Mouse (Mus musculus) telencephalon, adult 2 months (tissue): Measurements from ENCODE around the gene Med16.
A peak's percentile ranks its signal among the peaks of the same experiment; 100 is the strongest.
"Not testable (repeated sequence)": the region's sequence is repeated elsewhere in the genome, so short reads cannot be mapped to it uniquely, and the experiment has no call there.

Experiments used
- DNase-seq: peaks from one replicate; pipeline ENCODE4 v3.0.0-alpha.2; 2011; ENCODE audit warnings: low read depth, low spot score

Med16 gene

GRCm38 (mm10) chr10:79917532-79918100 lies 8.9 kb upstream of the Med16 start:
- no peak for DNase-seq

GRCm38 (mm10) chr10:79916808-79917531 lies 8.2 kb upstream of the Med16 start, which contains the start of gene Kiss1r:
Gene Kiss1r (plus strand): TSS chr10:79916971.
- DNase-seq = no peak

- DNase-seq = no peak
Observed at GRCm38 (mm10) chr10:79916081-79916480, 7.4 kb upstream of the Med16 start.

GRCm38 (mm10) chr10:79914948-79915596 lies 6.3 kb upstream of the Med16 start:
- DNase-seq = no peak

GRCm38 (mm10) chr10:79914131-79914947 lies 5.6 kb upstream of the Med16 start:
- no peak for DNase-seq

- DNase-seq = no peak
Observed at GRCm38 (mm10) chr10:79912412-79912811, 3.7 kb upstream of the Med16 start.

GRCm38 (mm10) chr10:79910556-79910955 lies 1.8 kb upstream of the Med16 start, which contains the start of gene Gm26602:
Gene Gm26602 (plus strand): TSS chr10:79910856.
- DNase-seq = no peak

- DNase-seq = peak; percentile 64
Observed at GRCm38 (mm10) chr10:79909092-79909922, 584 bp upstream of the Med16 start.

- DNase-seq = no peak
Observed at GRCm38 (mm10) chr10:79907415-79907814, 1.3 kb downstream of the Med16 start.

GRCm38 (mm10) chr10:79906712-79907111 lies 2.0 kb downstream of the Med16 start:
- no peak for DNase-seq

- peak; percentile 87 for DNase-seq
Observed at GRCm38 (mm10) chr10:79900951-79901410, 7.7 kb downstream of the Med16 start.

- no peak for DNase-seq
Observed at GRCm38 (mm10) chr10:79897316-79898245, 11.1 kb downstream of the Med16 start.

GRCm38 (mm10) chr10:79896814-79897213 lies 11.9 kb downstream of the Med16 start:
- DNase-seq = no peak

GRCm38 (mm10) chr10:79896306-79896705 lies 12.4 kb downstream of the Med16 start:
- DNase-seq = no peak

GRCm38 (mm10) chr10:79892451-79893118 lies 16.1 kb downstream of the Med16 start:
- not testable (repeated sequence) for DNase-seq

GRCm38 (mm10) chr10:79890670-79891069 lies 18.1 kb downstream of the Med16 start, which contains the start of gene Cfd:
Gene Cfd (plus strand): TSS chr10:79890853.
- DNase-seq = no peak

- no peak for DNase-seq
Observed at GRCm38 (mm10) chr10:79889386-79889785, 19.3 kb downstream of the Med16 start.

GRCm38 (mm10) chr10:79886611-79887010 lies 22.1 kb downstream of the Med16 start:
- no peak for DNase-seq

- no peak for DNase-seq
Observed at GRCm38 (mm10) chr10:79886054-79886453, 22.7 kb downstream of the Med16 start, which contains the start of gene Elane. Gene Elane (plus strand): TSS chr10:79886247.
